Mouse (Mus musculus): ENCODE data around the gene Rnf224. TPM values are rescaled to one million over a fixed set of nuclear protein-coding genes. Genes with fewer than 3 reads are reported as not detected.
A peak's percentile ranks its signal among the peaks of the same experiment; 100 is the strongest.
"Not testable (repeated sequence)": the region's sequence is repeated elsewhere in the genome, so short reads cannot be mapped to it uniquely, and the experiment has no call there.

Rnf224 gene
- total and polyA plus RNA-seq, 3 experiments, result not detected

DNA sequence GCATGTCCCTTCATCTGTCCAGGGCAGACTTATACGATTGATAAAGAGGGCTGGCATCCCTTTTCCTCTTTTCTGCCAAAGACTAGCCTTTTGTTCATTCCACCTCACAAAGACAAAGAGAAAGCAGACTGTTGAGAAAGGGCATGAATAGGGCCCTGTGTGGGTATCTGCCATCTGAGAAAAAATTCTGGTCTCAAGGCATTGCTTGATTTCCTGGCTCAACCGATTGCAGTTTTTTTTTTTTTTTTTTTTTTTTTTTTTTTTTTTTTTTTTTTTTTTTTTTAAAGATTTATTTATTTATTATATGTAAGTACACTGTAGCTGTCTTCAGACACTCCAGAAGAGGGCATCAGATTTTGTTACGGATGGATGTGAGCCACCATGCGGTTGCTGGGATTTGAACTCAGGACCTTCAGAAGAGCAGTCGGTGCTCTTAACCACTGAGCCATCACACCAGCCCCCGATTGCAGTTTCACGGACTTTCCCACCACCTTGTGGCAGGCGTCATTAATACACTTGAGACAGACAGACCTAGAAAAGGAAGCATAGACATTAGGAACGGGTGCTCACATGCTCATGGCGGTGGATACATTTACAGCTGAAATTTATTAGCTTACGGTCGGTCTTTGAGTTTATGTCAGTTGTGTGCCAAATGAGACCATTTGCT, 20.0 kb upstream of the Rnf224 start:
- dilution Hi-C loops (cut with MboI; ENCODE audit: extremely low pct_ligation_motif_present, extremely low pct_unique_long_range_greater_than_20kb, low sequenced_read_pairs); H3K27me3 ChIP-seq (replicated peaks); H3K9me3 ChIP-seq (replicated peaks; ENCODE audit: low read length); H3K27ac ChIP-seq (ENCODE audit: insufficient read depth, low read depth); in situ Hi-C loops (cut with MboI; ENCODE audit: low pct_ligation_motif_present, low pct_unique_long_range_greater_than_20kb, low sequenced_read_pairs): not testable (repeated sequence)
- TF ChIP-seq TBP (conservative IDR thresholded peaks at IDR 0.05; ENCODE audit: low read depth, low read length), result peak; percentile 93
- TF ChIP-seq SMC3 (IDR thresholded peaks at IDR 0.05; ENCODE audit: low read depth, low read length), result peak; percentile 59
- peak; percentile 58; the same call in 1 of the 2 replicates for TF ChIP-seq MAZ (IDR thresholded peaks at IDR 0.05; ENCODE audit: low read depth, low read length)
- peak; percentile 62 for TF ChIP-seq RAD21 (IDR thresholded peaks at IDR 0.05; ENCODE audit: low read depth, low read length)
- TF ChIP-seq HCFC1 (IDR thresholded peaks at IDR 0.05; ENCODE audit: low read depth, low read length), result peak; percentile 45; the same call in 1 of the 2 replicates
- peak; percentile 53; the same call in 1 of the 2 replicates for TF ChIP-seq SIN3A (IDR thresholded peaks at IDR 0.05; ENCODE audit: low read length)
- peak; percentile 20; the same call in 1 of the 2 replicates for TF ChIP-seq ELF1 (IDR thresholded peaks at IDR 0.05; ENCODE audit: low read depth, low read length)
- 0 out of 2 replicates have a peak, but pooled peaks have one; percentile 23 for TF ChIP-seq TCF12 (IDR thresholded peaks at IDR 0.05; ENCODE audit: low read depth, low read length)
- peak; percentile 10 to 68; a peak in 3 of 4 replicates for TF ChIP-seq CTCF (conservative IDR thresholded peaks at IDR 0.05 in 1 of 2, IDR thresholded peaks at IDR 0.05 in 1 of 2; ENCODE audit: low read depth in 2 of 2, low read length in 2 of 2)
- TF ChIP-seq ZNF384 (IDR thresholded peaks at IDR 0.05; ENCODE audit: low read depth, low read length), result peak; percentile 71
- Histone ChIP-seq H3K79me2 (replicated peaks; ENCODE audit: control insufficient read depth, extremely low read depth, insufficient read depth, poor library complexity, severe bottlenecking) (peaks cover 14% of the 10 kb centered on the region), H3K36me3 (replicated peaks in 1 of 2; ENCODE audit: control insufficient read depth in 1 of 2, insufficient read depth in 1 of 2, low read length in 1 of 2) (peaks cover 20 to 25% of the 10 kb centered on the region in 2 experiments), H3K9ac (ENCODE audit: insufficient read depth, low read depth) (peak overlapping the region; percentile 83), H3K4me2 (ENCODE audit: insufficient read depth, low read depth, poor library complexity, severe bottlenecking) (peak overlapping the region; percentile 96), H3K4me1 (ENCODE audit: control insufficient read depth in 1 of 2, insufficient read depth in 2 of 2) (peaks cover 0 to 17% of the 10 kb centered on the region in 2 experiments; a peak in 2 of 4 replicates), H3K4me3 (replicated peaks in 1 of 3; ENCODE audit: low read depth in 2 of 3, low read length in 2 of 3, poor library complexity in 1 of 3) (peak overlapping the region; percentile 85 to 97 (median 87))
- peak; percentile 91 for DNase-seq (ENCODE audit: extremely low read depth)

GRCm38 (mm10) chr2:25255284-25255779, 18.7 kb upstream of the Rnf224 start, which contains the start of gene Tmem203:
Gene Tmem203, plus strand, starts transcription at chr2:25255439.
- peak within 1 kb of the TSS; percentile 83 for H3K9ac ChIP-seq (ENCODE audit: insufficient read depth, low read depth)
- no peaks in the 10 kb centered on the region for H3K27me3 ChIP-seq (replicated peaks)
- peak within 1 kb of the TSS; percentile 96 for H3K4me2 ChIP-seq (ENCODE audit: insufficient read depth, low read depth, poor library complexity, severe bottlenecking)
- in situ Hi-C loops (cut with MboI; ENCODE audit: low pct_ligation_motif_present, low pct_unique_long_range_greater_than_20kb, low sequenced_read_pairs), result no loop called here
- H3K79me2 ChIP-seq (replicated peaks; ENCODE audit: control insufficient read depth, extremely low read depth, insufficient read depth, poor library complexity, severe bottlenecking), result peaks cover 14% of the 10 kb centered on the region
- H3K4me1 ChIP-seq (ENCODE audit: control insufficient read depth in 1 of 2, insufficient read depth in 2 of 2), result peaks cover 0 to 17% of the 10 kb centered on the region in 2 experiments; a peak in 2 of 4 replicates
- peak within 1 kb of the TSS; percentile 85 to 97 (median 87) for H3K4me3 ChIP-seq (replicated peaks in 1 of 3; ENCODE audit: low read depth in 2 of 3, low read length in 2 of 3, poor library complexity in 1 of 3)
- H3K9me3 ChIP-seq (replicated peaks; ENCODE audit: low read length), result no peaks in the 10 kb centered on the region
- H3K36me3 ChIP-seq (replicated peaks in 1 of 2; ENCODE audit: control insufficient read depth in 1 of 2, insufficient read depth in 1 of 2, low read length in 1 of 2), result peaks cover 31 to 38% of the 10 kb centered on the region in 2 experiments
- peak within 1 kb of the TSS; percentile 66 for H3K27ac ChIP-seq (ENCODE audit: insufficient read depth, low read depth)
- peak; percentile 94 for DNase-seq (ENCODE audit: extremely low read depth)
- dilution Hi-C loops (cut with MboI; ENCODE audit: extremely low pct_ligation_motif_present, extremely low pct_unique_long_range_greater_than_20kb, low sequenced_read_pairs), result no loop called here
- peak; percentile 100 for TF ChIP-seq SIN3A (IDR thresholded peaks at IDR 0.05; ENCODE audit: low read length)
- peak; percentile 94 for TF ChIP-seq MAX (IDR thresholded peaks at IDR 0.05; ENCODE audit: low read length)
- peak; percentile 96 for TF ChIP-seq CHD2 (IDR thresholded peaks at IDR 0.05; ENCODE audit: low read length)
- 0 out of 2 replicates have a peak, but pooled peaks have one; percentile 65 for TF ChIP-seq RCOR1 (conservative IDR thresholded peaks at IDR 0.05; ENCODE audit: low read depth, low read length)
- TF ChIP-seq TCF12 (IDR thresholded peaks at IDR 0.05; ENCODE audit: low read depth, low read length), result peak; percentile 83
- no peak for TF ChIP-seq USF1 (IDR thresholded peaks at IDR 0.05; ENCODE audit: low read depth, low read length)
- TF ChIP-seq NELFE (IDR thresholded peaks at IDR 0.05; ENCODE audit: low read depth, low read length), result peak; percentile 87
- no peak for TF ChIP-seq CTCF (conservative IDR thresholded peaks at IDR 0.05 in 1 of 2, IDR thresholded peaks at IDR 0.05 in 1 of 2; ENCODE audit: low read depth in 2 of 2, low read length in 2 of 2)
- peak; percentile 93 for TF ChIP-seq MAZ (IDR thresholded peaks at IDR 0.05; ENCODE audit: low read depth, low read length)
- TF ChIP-seq MAFK (IDR thresholded peaks at IDR 0.05; ENCODE audit: insufficient replicate concordance, low read length), result no peak
- peak; percentile 56 for TF ChIP-seq ETS1 (conservative IDR thresholded peaks at IDR 0.05; ENCODE audit: low read depth, low read length)
- TF ChIP-seq USF2 (conservative IDR thresholded peaks at IDR 0.05; ENCODE audit: low read depth, low read length), result no peak
- TF ChIP-seq ZNF384 (IDR thresholded peaks at IDR 0.05; ENCODE audit: low read depth, low read length), result no peak
- peak; percentile 99 for TF ChIP-seq MXI1 (IDR thresholded peaks at IDR 0.05; ENCODE audit: low read depth, low read length)
- peak; percentile 85 for TF ChIP-seq POLR2A (IDR thresholded peaks at IDR 0.05; ENCODE audit: low read depth, low read length)
- 0 out of 2 replicates have a peak, but pooled peaks have one; percentile 47 for TF ChIP-seq TBP (conservative IDR thresholded peaks at IDR 0.05; ENCODE audit: low read depth, low read length)
- TF ChIP-seq MEF2A (IDR thresholded peaks at IDR 0.05; ENCODE audit: borderline replicate concordance, low read depth, low read length), result peak; percentile 59
- TF ChIP-seq ELF1 (IDR thresholded peaks at IDR 0.05; ENCODE audit: low read depth, low read length), result peak; percentile 99
- TF ChIP-seq JUN (IDR thresholded peaks at IDR 0.05; ENCODE audit: insufficient read depth, low read depth, low read length), result no peak
- TF ChIP-seq RAD21 (IDR thresholded peaks at IDR 0.05; ENCODE audit: low read depth, low read length), result no peak
- no peak for TF ChIP-seq ZKSCAN1 (IDR thresholded peaks at IDR 0.05; ENCODE audit: borderline replicate concordance, low read depth, low read length)
- no peak for TF ChIP-seq EP300 (IDR thresholded peaks at IDR 0.05; ENCODE audit: low read length)
- TF ChIP-seq PAX5 (IDR thresholded peaks at IDR 0.05; ENCODE audit: low read length), result no peak
- peak; percentile 89 for TF ChIP-seq MYC (IDR thresholded peaks at IDR 0.05; ENCODE audit: low read depth, low read length)
- TF ChIP-seq ZC3H11A (IDR thresholded peaks at IDR 0.05; ENCODE audit: low read depth, low read length), result no peak
- no peak for TF ChIP-seq SMC3 (IDR thresholded peaks at IDR 0.05; ENCODE audit: low read depth, low read length)
- TF ChIP-seq NRF1 (IDR thresholded peaks at IDR 0.05; ENCODE audit: low read depth, low read length), result peak; percentile 49
- no peak for TF ChIP-seq CHD1 (IDR thresholded peaks at IDR 0.05; ENCODE audit: low read depth, low read length)

All from CH12.LX (cell line).